23 mouse cellular contexts compared by ENCODE assay signal in the genomic region with DNA sequence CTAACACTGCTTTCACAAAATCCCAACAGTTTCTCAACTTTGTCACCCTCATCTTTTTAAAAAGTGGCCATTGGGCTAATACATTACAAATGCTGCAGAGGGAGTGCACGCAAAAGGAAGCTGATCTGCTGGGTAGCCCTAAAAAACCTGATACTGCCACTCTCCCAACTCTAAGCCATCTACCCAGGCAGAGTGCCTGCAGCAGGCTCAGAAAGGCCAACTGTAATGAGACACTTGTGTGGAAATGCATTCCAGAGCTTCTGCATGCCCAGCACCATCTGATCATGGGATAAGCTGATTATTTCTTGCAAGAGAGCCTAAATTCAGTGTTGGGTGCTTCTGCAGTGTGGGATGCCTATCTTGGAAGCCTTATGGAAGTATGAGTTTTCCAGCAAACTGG. TPM values are rescaled to one million over a fixed set of nuclear protein-coding genes. Genes with fewer than 3 reads are reported as not detected.
DNase-seq lines count a peak whose midpoint lies in the region; ATAC-seq lines count a peak whose summit lies in the region.
"Had no signal": no experiment of that assay in that cellular context is flagged by ENCODE, and none has a peak within 500 bp of the region (broad histone marks: within the 10 kb centered on the region; RNA-seq: fewer than 3 reads in every experiment).

No protein-coding gene starts in this region.

- no peaks in the 10 kb centered on the region for H3K4me1 ChIP-seq in limb, embryonic 11.5 days (ENCODE audit: control insufficient read depth, insufficient read depth, low read length)
- peaks cover 20% of the 10 kb centered on the region for H3K4me1 ChIP-seq in limb, embryonic 10.5 days
- H3K4me1 ChIP-seq: hindbrain, embryonic 15.5 days; kidney, embryonic 15.5 days; midbrain, embryonic 12.5 days; neural tube, embryonic 12.5 days had no signal

- WGBS in limb, embryonic 11.5 days: 28% methylated on average over 1 of the region's 1 CpGs
- 41% methylated on average over 1 of the region's 1 CpGs for WGBS in limb, embryonic 10.5 days

- H3K36me3 ChIP-seq in limb, embryonic 11.5 days (ENCODE audit: control insufficient read depth, insufficient read depth, low read length): no peaks in the 10 kb centered on the region
- peaks cover 2% of the 10 kb centered on the region; the same call in 1 of the 2 replicates for H3K36me3 ChIP-seq in limb, embryonic 10.5 days
- H3K36me3 ChIP-seq: hindbrain, embryonic 15.5 days; kidney, embryonic 15.5 days; midbrain, embryonic 12.5 days; neural tube, embryonic 12.5 days had no signal

- H3K27ac ChIP-seq in limb, embryonic 11.5 days (replicated peaks; ENCODE audit: low read depth, low read length): no peak overlapping the region
- no peak overlapping the region for H3K27ac ChIP-seq in limb, embryonic 10.5 days
- H3K27ac ChIP-seq: heart, adult 2 months; hindbrain, embryonic 15.5 days; kidney, embryonic 15.5 days; liver, embryonic 13.5 days; macrophage; midbrain, embryonic 12.5 days; neural tube, embryonic 12.5 days had no signal

- no peaks in the 10 kb centered on the region for H3K9me3 ChIP-seq in limb, embryonic 11.5 days (ENCODE audit: control insufficient read depth, low read length)
- no peaks in the 10 kb centered on the region for H3K9me3 ChIP-seq in limb, embryonic 10.5 days (replicated peaks)
- H3K9me3 ChIP-seq: hindbrain, embryonic 15.5 days; kidney, embryonic 15.5 days; liver, embryonic 13.5 days; midbrain, embryonic 12.5 days; neural tube, embryonic 12.5 days had no signal

- ATAC-seq in limb, embryonic 11.5 days (ENCODE audit: insufficient number of reproducible peaks, low FRiP score, low TSS enrichment, low read depth): no peak
- ATAC-seq: forebrain, embryonic 14.5 days; intestine, embryonic 16.5 days had no signal

- no peaks in the 10 kb centered on the region for H3K27me3 ChIP-seq in limb, embryonic 11.5 days (ENCODE audit: control insufficient read depth, insufficient read depth, low read length)
- no peaks in the 10 kb centered on the region for H3K27me3 ChIP-seq in limb, embryonic 10.5 days (ENCODE audit: low read depth, poor library complexity, severe bottlenecking)
- H3K27me3 ChIP-seq: CH12.LX; hindbrain, embryonic 15.5 days; kidney, embryonic 15.5 days; liver, embryonic 13.5 days; neural tube, embryonic 12.5 days had no signal

- no peak overlapping the region for H3K4me2 ChIP-seq in limb, embryonic 11.5 days (ENCODE audit: low read depth, severe bottlenecking)
- H3K4me2 ChIP-seq: hindbrain, embryonic 15.5 days; kidney, embryonic 15.5 days; liver, embryonic 13.5 days; lung, embryonic 14.5 days; midbrain, embryonic 12.5 days; neural tube, embryonic 12.5 days had no signal

- H3K9ac ChIP-seq in limb, embryonic 11.5 days (ENCODE audit: low read length): no peak overlapping the region
- H3K9ac ChIP-seq: hindbrain, embryonic 15.5 days; kidney, embryonic 15.5 days; liver, embryonic 13.5 days; lung, embryonic 14.5 days; midbrain, embryonic 12.5 days; neural tube, embryonic 12.5 days had no signal

- no peak overlapping the region for H3K4me3 ChIP-seq in limb, embryonic 11.5 days (ENCODE audit: low read depth, low read length)
- H3K4me3 ChIP-seq in limb, embryonic 10.5 days: no peak overlapping the region
- H3K4me3 ChIP-seq: erythroblast, embryonic 14.5 days; heart, adult 2 months; hindbrain, embryonic 15.5 days; kidney, embryonic 15.5 days; liver, embryonic 13.5 days; midbrain, embryonic 12.5 days; neural tube, embryonic 12.5 days had no signal

- intact Hi-C loops in left cerebral cortex, postnatal 14 days (cut with DNase I): no loop called here

- DNase-seq in limb, embryonic 11.5 days (ENCODE audit: low spot score): peak; percentile 31
- DNase-seq in limb, embryonic 10.5 days (ENCODE audit: low spot score): no peak
- DNase-seq in embryo, embryonic 11 days: peak; percentile 26
- peak; percentile 45 to 74 for DNase-seq in gastrocnemius, adult 8-10 months (ENCODE audit: low spot score in 2 of 2)
- DNase-seq in skeletal muscle tissue, adult 2 months (ENCODE audit: low read depth, low spot score): peak; percentile 79
- DNase-seq in left cerebral cortex, postnatal 14 days (ENCODE audit: low spot score in 2 of 2): no peak
- no peak for DNase-seq in cerebellum, adult 8-10 months
- DNase-seq: adrenal gland, adult 8-10 months; cerebellum, adult 9-11 months; heart, adult 2 months; heart, postnatal 36 days; layer of hippocampus, postnatal 36 days; liver, embryonic 13.5 days; lung, embryonic 14.5 days had no signal

RNA-seq across cellular contexts. Expression of gene Dennd1a, which starts 49.6 kb away (rescaled TPM):
- polyA plus RNA-seq in limb, embryonic 11.5 days (2014; fragmentation: Nextera tagmentation; extraction: Ambion mirVana): 11.3 and 12.3 TPM in 2 replicates
- polyA plus RNA-seq in limb, embryonic 10.5 days (2016; fragmentation: Nextera tagmentation; extraction: Ambion mirVana): 18.3 and 19.5 TPM in 2 replicates
- 10 to 100 TPM; 33.8 to 40.0 (median 37.8) TPM for total RNA-seq in gastrocnemius, adult 8-10 months (2022)
- total RNA-seq in left cerebral cortex, postnatal 14 days (2021): 10 to 100 TPM; 68.5 to 70.1 TPM

Comparison
In these comparisons a context has a peak if more than half of its experiments do, and no peak if none do; other contexts are left out.
1. DNase-seq: peak in limb, embryonic 11.5 days (single experiment), embryo, embryonic 11 days (single experiment), gastrocnemius, adult 8-10 months (2 of 2) and skeletal muscle tissue, adult 2 months (single experiment); none in limb, embryonic 10.5 days (single experiment), left cerebral cortex, postnatal 14 days (0 of 2) and cerebellum, adult 8-10 months (single experiment).